Mouse (Mus musculus) MEL (cell line): ENCODE measurements around the gene Anks1. TPM values are rescaled to one million over a fixed set of nuclear protein-coding genes. Genes with fewer than 3 reads are reported as not detected.

Experiments used
- DNase-seq: peaks from one replicate; pipeline ENCODE4 v3.0.0; 2011; ENCODE audit warnings: low read depth, low spot score
- H3K27ac ChIP-seq: 2 replicates; pipeline ENCODE4 v1.5.1; 2012; ENCODE audit warnings: low read depth, mild to moderate bottlenecking, control low read depth, low read length, moderate library complexity; ENCODE audit not compliant: control insufficient read depth
- H3K27me3 ChIP-seq, 2 experiments: fragments of 150-350 bp in 1 of 2; sonication (generic) in 1 of 2; 2 replicates each; pipeline ENCODE4 v1.6.1; 2012; ENCODE audit warnings: low read length in 2 of 2, mild to moderate bottlenecking in 2 of 2, improper control_type of control experiment in 1 of 2, moderate library complexity in 1 of 2; ENCODE audit not compliant: insufficient read depth in 2 of 2, control insufficient read depth in 1 of 2
- H3K36me3 ChIP-seq, 2 experiments: 2 replicates each; pipeline ENCODE4 v1.6.1; 2012 to 2014; ENCODE audit warnings: low read length in 2 of 2, improper control_type of control experiment in 1 of 2, inconsistent platforms in 1 of 2, mild to moderate bottlenecking in 1 of 2; ENCODE audit not compliant: insufficient read depth in 2 of 2, control insufficient read depth in 1 of 2
- H3K4me1 ChIP-seq, 2 experiments: fragments of 150-350 bp in 1 of 2; sonication (generic) in 1 of 2; 2 replicates each; pipeline ENCODE4 v1.6.1; 2012; ENCODE audit warnings: low read length in 2 of 2, improper control_type of control experiment in 1 of 2, mild to moderate bottlenecking in 1 of 2; ENCODE audit not compliant: insufficient read depth in 2 of 2, control insufficient read depth in 1 of 2
- H3K4me3 ChIP-seq, 2 experiments: fragments of 150-350 bp in 1 of 2; sonication (generic) in 1 of 2; 2 replicates each; pipeline ENCODE4 v1.5.1; 2012; ENCODE audit warnings: low read depth in 2 of 2, low read length in 2 of 2, mild to moderate bottlenecking in 2 of 2, moderate library complexity in 2 of 2, control low read depth in 1 of 2, improper control_type of control experiment in 1 of 2; ENCODE audit not compliant: control insufficient read depth in 1 of 2, insufficient read depth in 1 of 2
- H3K79me2 ChIP-seq: 2 replicates; pipeline ENCODE4 v1.6.1; 2012; ENCODE audit warnings: mild to moderate bottlenecking, low read length, moderate library complexity; ENCODE audit not compliant: control insufficient read depth, poor library complexity, insufficient read depth
- H3K9ac ChIP-seq: 2 replicates; pipeline ENCODE4 v1.6.1; 2012; ENCODE audit warnings: low read depth, mild to moderate bottlenecking, control low read depth, low read length, moderate library complexity; ENCODE audit not compliant: control insufficient read depth, poor library complexity, severe bottlenecking
- H3K9me3 ChIP-seq: fragments of 150-350 bp; sonication (generic); replicated peaks from 2 replicates; pipeline ENCODE4 v1.6.1; 2012; ENCODE audit warnings: mild to moderate bottlenecking, low read length, improper control_type of control experiment, moderate library complexity; ENCODE audit not compliant: insufficient read depth
- BHLHE40 ChIP-seq: IDR thresholded peaks from 2 replicates; pipeline ENCODE4 v1.6.1; 2012; ENCODE audit warnings: low read depth, mild to moderate bottlenecking, inconsistent platforms, low read length, improper control_type of control experiment, borderline replicate concordance
- CHD1 ChIP-seq: IDR thresholded peaks from 2 replicates; pipeline ENCODE4 v1.6.1; 2012; ENCODE audit warnings: low read depth, mild to moderate bottlenecking, inconsistent platforms, low read length, improper control_type of control experiment
- EP300 ChIP-seq, 2 experiments: IDR thresholded peaks; 2 replicates each; pipeline ENCODE4 v1.6.1; 2011; ENCODE audit warnings: improper control_type of control experiment in 2 of 2, low read length in 2 of 2, low read depth in 1 of 2, mild to moderate bottlenecking in 1 of 2
- GABPA ChIP-seq: IDR thresholded peaks from 2 replicates; pipeline ENCODE4 v1.6.1; 2012; ENCODE audit warnings: low read depth, mild to moderate bottlenecking, inconsistent platforms, low read length, improper control_type of control experiment, moderate library complexity
- GATA1 ChIP-seq: IDR thresholded peaks from 2 replicates; pipeline ENCODE4 v1.6.1; 2011; ENCODE audit warnings: low read depth, low read length, improper control_type of control experiment
- HCFC1 ChIP-seq: IDR thresholded peaks from 2 replicates; pipeline ENCODE4 v1.6.1; 2012; ENCODE audit warnings: low read depth, mild to moderate bottlenecking, inconsistent platforms, low read length, improper control_type of control experiment, moderate library complexity
- JUND ChIP-seq: IDR thresholded peaks from 2 replicates; pipeline ENCODE4 v1.6.1; 2011; ENCODE audit warnings: low read depth, mild to moderate bottlenecking, improper control_type of control experiment, low read length
- KAT2A ChIP-seq: conservative IDR thresholded peaks from 2 replicates; pipeline ENCODE4 v1.6.1; 2012; ENCODE audit warnings: low read depth, low read length, improper control_type of control experiment, inconsistent platforms
- MEF2A ChIP-seq: IDR thresholded peaks from 2 replicates; pipeline ENCODE4 v1.6.1; 2014; ENCODE audit warnings: low read depth, mild to moderate bottlenecking, inconsistent platforms, low read length, improper control_type of control experiment; ENCODE audit not compliant: poor library complexity, insufficient replicate concordance, severe bottlenecking; ENCODE audit errors: extremely low read depth
- NELFE ChIP-seq: IDR thresholded peaks from 2 replicates; pipeline ENCODE4 v1.6.1; 2011; ENCODE audit warnings: low read depth, low read length, improper control_type of control experiment
- POLR2A ChIP-seq, 2 experiments: IDR thresholded peaks; 2 replicates each; pipeline ENCODE4 v1.6.1; 2011 to 2012; ENCODE audit warnings: low read length in 2 of 2, mild to moderate bottlenecking in 2 of 2, control low read depth in 1 of 2, improper control_type of control experiment in 1 of 2, low read depth in 1 of 2, moderate library complexity in 1 of 2; ENCODE audit not compliant: control insufficient read depth in 1 of 2, insufficient read depth in 1 of 2, poor library complexity in 1 of 2
- RCOR1 ChIP-seq: IDR thresholded peaks from 2 replicates; pipeline ENCODE4 v1.6.1; 2012; ENCODE audit warnings: low read depth, mild to moderate bottlenecking, inconsistent platforms, low read length, improper control_type of control experiment
- SIN3A ChIP-seq: IDR thresholded peaks from 2 replicates; pipeline ENCODE4 v1.6.1; 2012; ENCODE audit warnings: low read length, improper control_type of control experiment, inconsistent platforms
- TBP ChIP-seq: IDR thresholded peaks from 2 replicates; pipeline ENCODE4 v1.8.0; 2011; ENCODE audit warnings: low read depth, low read length, improper control_type of control experiment
- UBTF ChIP-seq: IDR thresholded peaks from 2 replicates; pipeline ENCODE4 v1.6.1; 2012; ENCODE audit warnings: low read depth, mild to moderate bottlenecking, inconsistent platforms, low read length, improper control_type of control experiment, moderate library complexity, borderline replicate concordance; ENCODE audit not compliant: insufficient read depth
- USF1 ChIP-seq: IDR thresholded peaks from 2 replicates; pipeline ENCODE4 v1.6.1; 2014; ENCODE audit warnings: low read depth, mild to moderate bottlenecking, inconsistent platforms, low read length, improper control_type of control experiment, moderate library complexity
- USF2 ChIP-seq, 2 experiments: IDR thresholded peaks; 2 replicates each; pipeline ENCODE4 v1.6.1; 2011 to 2012; ENCODE audit warnings: improper control_type of control experiment in 2 of 2, low read length in 2 of 2, borderline replicate concordance in 1 of 2, inconsistent platforms in 1 of 2, low read depth in 1 of 2, mild to moderate bottlenecking in 1 of 2; ENCODE audit not compliant: insufficient read depth in 1 of 2
- ZC3H11A ChIP-seq: IDR thresholded peaks from 2 replicates; pipeline ENCODE4 v1.6.1; 2012; ENCODE audit warnings: low read depth, mild to moderate bottlenecking, inconsistent platforms, low read length, improper control_type of control experiment
- polyA plus RNA-seq, 2 experiments: library from polyadenylated mRNA; stranded (reverse) in 1 of 2; unstranded in 1 of 2; fragments of >175 nt in 1 of 2; fragments of >200 nt in 1 of 2; gene quantifications; 2 replicates each; pipeline versions ENCODE4 v1.2.1 to v1.2.4; 2012; ENCODE audit warnings: low replicate concordance in 2 of 2, low read depth in 1 of 2; ENCODE audit not compliant: insufficient read length in 2 of 2, insufficient read depth in 1 of 2, missing spikeins in 1 of 2
- total RNA-seq: library from RNA; depleted of rRNA; stranded (reverse); fragments of 300-350 nt; gene quantifications from 2 replicates; pipeline ENCODE4 v1.2.3, GENCODE M21; 2012

Anks1 gene
- total and polyA plus RNA-seq, 3 experiments: 11.9 to 15.9 TPM; not detected in 1

DNA sequence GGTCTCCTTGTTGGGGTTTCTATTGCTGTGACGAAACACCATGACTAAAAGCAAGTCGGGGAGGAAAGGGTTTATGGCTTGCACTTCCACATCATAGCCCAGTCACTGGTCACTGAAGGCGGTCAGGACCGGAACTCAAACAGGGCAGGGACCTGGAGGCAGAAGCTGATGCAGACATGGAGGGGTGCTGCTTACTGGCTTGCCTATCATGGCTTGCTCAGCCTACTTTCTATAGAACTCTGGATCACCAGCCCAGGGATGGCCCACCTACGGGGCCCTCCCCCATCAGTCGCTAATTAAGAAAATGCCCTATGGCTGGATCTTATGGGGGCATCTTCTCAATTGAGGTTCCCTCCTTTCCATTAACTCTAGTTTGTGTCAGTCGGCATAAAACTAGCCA lies 2.3 kb downstream of the Anks1 start:
- Histone ChIP-seq H3K27ac (no peak overlapping the region), H3K27me3 (no peaks in the 10 kb centered on the region)
- no peak for TF ChIP-seq GABPA
- no peak for TF ChIP-seq EP300 (IDR thresholded peaks at IDR 0.05; ENCODE audit: low read depth in 1 of 2, low read length in 2 of 2)
- no peak for TF ChIP-seq UBTF
- no peak for TF ChIP-seq BHLHE40
- TF ChIP-seq HCFC1: no peak
- no peak for TF ChIP-seq MEF2A
- no peak for TF ChIP-seq JUND
- TF ChIP-seq USF1: no peak
- TF ChIP-seq CHD1: no peak
- no peak for TF ChIP-seq TBP
- TF ChIP-seq RCOR1: no peak

DNA sequence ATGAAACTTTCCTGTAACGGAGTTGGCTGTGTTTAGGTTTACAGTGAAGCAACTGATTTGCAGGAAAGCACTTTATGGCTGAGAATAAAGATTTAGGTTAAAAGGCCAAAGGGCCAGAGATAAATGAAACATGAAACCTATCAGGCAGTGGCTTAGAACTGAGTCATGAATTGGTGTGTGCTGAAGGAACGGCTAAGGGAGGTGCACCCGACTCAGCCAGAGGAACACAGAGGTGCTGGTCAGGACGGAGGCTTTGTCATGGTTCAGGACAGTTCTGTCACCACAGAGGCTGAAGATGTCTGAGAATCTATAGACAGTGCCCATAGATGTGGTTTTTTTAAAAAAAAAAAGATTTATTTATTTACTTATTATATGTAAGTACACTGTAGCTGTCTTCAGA lies 5.6 kb downstream of the Anks1 start:
- no peak overlapping the region for H3K9ac ChIP-seq
- H3K4me1 ChIP-seq: peaks cover 0 to 3% of the 10 kb centered on the region in 2 experiments; a peak in 3 of 4 replicates
- TF ChIP-seq ZC3H11A (no peak), NELFE (no peak), POLR2A (IDR thresholded peaks at IDR 0.05; ENCODE audit: control insufficient read depth in 1 of 2, insufficient read depth in 1 of 2, low read depth in 1 of 2, low read length in 2 of 2, poor library complexity in 1 of 2) (no peak), GATA1 (no peak), SIN3A (no peak), USF2 (IDR thresholded peaks at IDR 0.05; ENCODE audit: borderline replicate concordance in 1 of 2, insufficient read depth in 1 of 2, low read depth in 1 of 2, low read length in 2 of 2) (no peak), MEF2A (no peak), KAT2A (no peak), JUND (no peak), UBTF (no peak), CHD1 (no peak)
- no peak overlapping the region for H3K4me3 ChIP-seq
- peaks cover 0 to 4% of the 10 kb centered on the region in 2 experiments; a peak in 1 of 4 replicates for H3K36me3 ChIP-seq
- no peak overlapping the region for H3K27ac ChIP-seq
- peaks cover 29% of the 10 kb centered on the region for H3K79me2 ChIP-seq
- H3K27me3 ChIP-seq: no peaks in the 10 kb centered on the region
- no peak for DNase-seq
- H3K9me3 ChIP-seq: no peaks in the 10 kb centered on the region

More for the DNA sequence above, 2.3 kb downstream of the Anks1 start:
- no peak for DNase-seq
- Histone ChIP-seq H3K79me2 (peaks cover 30% of the 10 kb centered on the region), H3K4me3 (no peak overlapping the region), H3K9me3 (no peaks in the 10 kb centered on the region), H3K36me3 (peaks cover 0 to 7% of the 10 kb centered on the region in 2 experiments; a peak in 1 of 4 replicates), H3K4me1 (peaks cover 0 to 3% of the 10 kb centered on the region in 2 experiments; a peak in 3 of 4 replicates), H3K9ac (no peak overlapping the region)
